Mouse (Mus musculus) embryo, embryonic 10.5 days (tissue): ENCODE measurements around the gene Dhrs7b.
"Not testable (repeated sequence)": the region's sequence is repeated elsewhere in the genome, so short reads cannot be mapped to it uniquely, and the experiment has no call there.

Experiments
- DNase-seq: peaks from one replicate; pipeline ENCODE4 v3.0.0-alpha.2; 2015; ENCODE audit warnings: low spot score

Dhrs7b gene

GRCm38 (mm10) chr11:60830433-60831052 lies at the start of gene Dhrs7b:
Gene Dhrs7b (plus strand): TSS chr11:60830631.
- peak; percentile 94 for DNase-seq

- no peak for DNase-seq
Observed at GRCm38 (mm10) chr11:60784179-60784922, 46.1 kb upstream of the Dhrs7b start.

GRCm38 (mm10) chr11:60787595-60787994 lies 42.8 kb upstream of the Dhrs7b start:
- peak; percentile 38 for DNase-seq

DNA sequence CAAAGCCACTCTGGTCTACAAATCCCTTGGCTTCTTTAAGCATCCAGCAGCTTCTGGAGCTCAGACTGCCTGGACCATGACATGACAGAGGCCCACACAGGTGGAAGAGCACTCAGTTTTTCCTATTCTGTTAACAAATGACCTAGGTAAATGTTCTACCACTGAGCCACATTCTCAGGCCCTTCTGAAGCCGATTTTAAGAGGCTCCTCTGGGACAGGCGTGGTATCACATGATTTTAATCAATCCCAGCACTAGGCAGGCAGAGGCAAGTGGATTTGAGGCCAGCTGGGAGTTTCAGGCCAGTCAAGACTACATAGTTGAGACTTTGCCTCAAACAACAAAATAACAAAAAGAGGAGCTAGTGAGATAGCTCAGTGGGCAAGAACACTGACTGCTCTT lies 40.0 kb upstream of the Dhrs7b start:
- DNase-seq: no peak

- no peak for DNase-seq
Observed at GRCm38 (mm10) chr11:60796342-60796741, 34.1 kb upstream of the Dhrs7b start.

- no peak for DNase-seq
Observed at GRCm38 (mm10) chr11:60799977-60800376, 30.5 kb upstream of the Dhrs7b start.

- no peak for DNase-seq
Observed at GRCm38 (mm10) chr11:60800892-60801291, 29.5 kb upstream of the Dhrs7b start.

DNA sequence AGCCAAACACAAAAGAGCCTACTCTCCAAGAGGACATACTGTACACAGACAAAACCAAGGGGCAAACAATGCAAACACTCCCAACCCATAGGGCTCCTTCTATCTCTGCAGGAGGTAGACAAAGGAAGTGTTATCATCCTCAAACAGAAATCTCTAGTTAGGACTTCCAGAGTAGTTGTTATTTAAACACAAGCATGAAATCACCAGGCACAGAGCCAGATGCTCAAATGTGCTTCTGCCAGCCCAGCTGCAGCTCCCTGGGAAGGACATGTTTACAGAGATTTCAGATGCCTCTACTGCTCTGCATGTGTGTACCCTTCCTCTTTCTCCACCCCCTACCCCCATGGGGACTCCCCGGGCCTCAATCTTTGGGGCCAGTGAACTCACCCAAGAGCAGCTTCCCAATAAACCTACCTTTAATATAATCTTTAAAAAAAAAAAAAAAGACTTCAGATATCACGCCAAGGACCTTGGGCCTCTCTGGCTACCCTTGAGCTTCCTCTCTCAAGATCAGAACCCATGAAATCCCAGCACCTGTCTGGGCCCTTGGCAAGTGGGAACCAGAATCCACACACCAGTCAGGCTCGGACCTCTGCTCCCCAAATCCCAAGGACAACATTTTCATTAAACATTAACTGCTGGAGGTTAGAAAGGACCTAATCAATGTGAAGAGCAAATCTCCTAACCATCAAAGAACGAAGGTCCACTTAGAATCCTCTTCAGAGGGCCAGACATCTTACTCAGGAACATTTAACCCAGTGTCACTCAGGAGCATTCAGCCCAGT lies 22.0 kb upstream of the Dhrs7b start:
- no peak for DNase-seq

DNA sequence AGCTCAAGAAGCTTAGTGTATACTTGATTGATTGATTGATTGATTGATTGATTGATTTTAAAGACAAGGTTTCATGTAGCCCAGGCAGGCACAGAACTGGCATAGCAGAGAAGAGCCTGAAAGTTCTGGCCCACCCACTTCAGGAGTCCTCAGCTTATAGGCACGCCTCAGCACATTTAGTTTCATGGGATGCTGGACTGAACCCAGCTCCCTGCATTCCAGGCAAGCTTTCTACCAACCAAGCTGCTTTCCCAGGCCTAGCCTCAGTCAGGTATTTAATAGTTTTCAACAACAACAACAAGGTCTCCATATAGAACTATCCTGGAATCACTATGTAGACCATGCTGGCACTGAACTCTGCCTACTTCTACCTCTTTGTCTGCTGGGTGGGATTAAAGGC lies 20.9 kb upstream of the Dhrs7b start:
- no peak for DNase-seq

DNA sequence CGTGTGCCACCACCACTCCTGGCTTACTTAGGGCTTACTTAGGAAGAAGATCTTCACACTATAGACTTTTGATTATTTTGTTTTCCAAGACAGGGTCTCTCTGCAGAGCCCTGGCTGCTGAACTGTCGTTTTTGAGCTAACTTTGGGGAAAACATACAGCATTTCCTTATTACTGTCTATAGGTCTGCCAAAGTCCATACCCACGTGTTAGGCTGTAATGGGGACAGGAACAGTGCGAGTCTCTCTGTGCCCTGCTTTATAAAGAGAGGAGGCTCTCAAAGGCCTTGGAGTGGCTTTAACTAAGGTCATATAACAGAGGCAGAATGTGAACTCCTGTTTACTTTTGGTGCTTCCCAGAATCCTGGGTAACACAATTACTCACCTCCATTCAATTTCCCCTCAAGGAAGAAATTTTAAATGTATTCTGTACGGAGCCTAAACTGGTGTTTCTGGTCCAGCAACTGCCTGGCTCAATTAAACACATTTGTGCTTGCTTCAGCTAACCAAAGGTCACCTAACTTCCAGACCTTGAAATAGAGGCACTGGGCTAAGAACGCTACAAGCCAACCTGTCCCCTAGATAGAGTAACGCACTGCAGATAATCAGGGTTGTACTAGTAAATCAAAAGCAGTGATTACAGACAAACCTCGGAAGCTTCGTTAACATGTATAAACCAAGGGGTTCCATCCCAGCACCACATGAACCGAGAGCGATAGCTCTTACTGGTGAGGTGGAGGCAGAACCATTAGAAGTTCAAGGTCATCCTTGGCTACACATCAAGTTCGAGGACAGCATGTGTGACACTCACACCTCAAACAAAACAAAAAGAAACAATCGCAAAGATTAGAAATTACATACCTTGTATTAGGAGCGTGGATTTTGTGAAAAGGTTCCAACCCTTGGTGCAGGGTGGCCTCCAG lies 20.1 kb upstream of the Dhrs7b start:
- peak; percentile 29 for DNase-seq

DNA sequence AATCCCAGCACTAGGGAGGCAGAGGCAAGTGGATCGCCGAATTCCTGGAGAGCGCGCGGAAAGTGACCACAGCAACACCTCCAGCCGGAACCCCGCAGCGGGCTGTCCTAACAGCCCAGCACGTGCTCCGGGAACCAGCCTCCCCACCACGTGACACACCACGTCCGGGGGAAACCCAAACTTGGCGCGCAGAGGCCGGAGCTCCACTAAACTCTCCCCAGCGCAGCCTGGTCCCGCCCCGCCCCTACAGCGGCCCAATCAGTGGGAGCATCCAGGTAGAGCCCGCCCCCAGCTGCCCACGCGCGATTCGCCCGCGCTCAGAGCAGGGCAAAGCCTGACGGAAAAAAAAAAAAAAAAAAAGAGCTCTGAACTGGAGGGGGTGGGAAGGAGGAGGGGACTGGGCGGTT lies 19.4 kb upstream of the Dhrs7b start:
- DNase-seq: peak; percentile 96

- not testable (repeated sequence) for DNase-seq
Observed at GRCm38 (mm10) chr11:60811618-60812017, 18.8 kb upstream of the Dhrs7b start, which contains the start of gene Shmt1. Gene Shmt1 (minus strand): TSS chr11:60811718.

GRCm38 (mm10) chr11:60816398-60816797 lies 14.0 kb upstream of the Dhrs7b start:
- DNase-seq: no peak

- no peak for DNase-seq
Observed at GRCm38 (mm10) chr11:60823771-60824170, 6.7 kb upstream of the Dhrs7b start.

GRCm38 (mm10) chr11:60825191-60825590 lies 5.2 kb upstream of the Dhrs7b start:
- no peak for DNase-seq

DNA sequence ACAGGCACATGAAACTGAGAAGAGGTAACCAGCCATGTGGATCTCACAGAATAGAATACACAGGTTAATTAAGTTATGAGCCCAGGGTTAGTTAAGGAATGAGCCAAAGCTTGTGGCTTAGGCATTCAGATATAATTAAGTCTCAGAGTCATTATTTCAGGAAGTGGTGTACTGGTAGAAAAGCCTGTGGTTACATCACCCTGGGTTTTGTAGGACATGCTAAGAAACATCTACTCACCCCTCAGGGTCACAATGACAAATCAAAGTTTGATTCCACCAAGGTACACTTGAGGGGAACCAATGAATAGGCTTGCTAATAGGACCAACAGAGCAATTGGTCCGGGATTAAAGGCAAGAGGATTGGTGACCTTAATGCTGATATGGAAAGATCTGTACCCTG lies 3.7 kb upstream of the Dhrs7b start:
- DNase-seq: no peak

DNA sequence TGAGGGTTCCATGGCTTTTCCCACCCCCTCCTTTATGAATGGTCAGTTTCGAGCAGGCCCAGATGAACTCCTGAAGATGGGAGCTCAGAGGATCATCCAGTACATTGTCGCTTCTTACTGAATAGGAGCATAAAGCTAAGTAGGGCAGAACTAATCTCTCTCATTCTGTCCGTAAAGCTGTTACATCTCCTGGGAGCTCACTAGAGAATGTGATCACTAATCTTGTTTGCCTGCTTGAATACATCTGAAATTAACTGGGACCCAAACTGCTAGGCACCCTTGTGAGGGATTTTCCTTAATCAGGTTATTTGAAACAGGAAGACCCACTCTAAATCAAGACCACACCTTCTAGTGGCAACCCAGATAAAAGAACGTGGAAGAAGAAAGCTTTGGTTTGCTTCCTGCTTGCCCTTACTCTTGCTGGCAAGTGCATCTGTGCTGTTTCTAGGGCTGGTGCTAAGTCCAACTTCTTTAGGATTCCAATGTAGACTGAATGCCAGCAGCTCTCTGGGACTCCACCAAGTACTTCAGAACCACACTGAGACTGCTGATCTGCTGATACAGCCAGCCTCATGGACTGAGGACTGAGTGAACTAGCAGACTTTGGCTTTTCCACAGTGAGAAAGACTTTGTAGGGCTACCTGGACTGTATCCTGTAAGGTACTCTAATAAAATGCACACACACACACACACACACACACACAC lies 3.0 kb upstream of the Dhrs7b start:
- DNase-seq: no peak

DNA sequence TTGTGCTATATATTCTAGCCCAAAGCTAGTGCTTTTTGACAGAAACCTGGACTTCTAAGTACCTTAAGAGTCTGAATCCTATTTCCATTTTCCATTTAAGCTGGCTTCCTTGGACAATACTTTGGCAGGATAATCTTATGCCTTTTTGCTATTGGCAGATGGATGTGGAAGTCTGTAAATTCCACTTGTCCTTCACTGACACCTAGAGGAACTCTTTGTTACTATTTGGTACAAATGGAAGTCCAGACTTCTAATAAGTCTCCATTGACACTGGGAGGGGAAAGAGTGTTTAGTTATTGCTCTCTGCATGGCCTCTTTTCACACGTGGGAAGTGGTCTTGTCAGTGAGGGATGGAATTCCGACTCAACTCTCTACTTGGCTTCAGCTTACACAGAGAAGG lies 1.5 kb upstream of the Dhrs7b start:
- DNase-seq: no peak

GRCm38 (mm10) chr11:60836897-60837296 lies 6.5 kb downstream of the Dhrs7b start:
- DNase-seq: no peak

DNA sequence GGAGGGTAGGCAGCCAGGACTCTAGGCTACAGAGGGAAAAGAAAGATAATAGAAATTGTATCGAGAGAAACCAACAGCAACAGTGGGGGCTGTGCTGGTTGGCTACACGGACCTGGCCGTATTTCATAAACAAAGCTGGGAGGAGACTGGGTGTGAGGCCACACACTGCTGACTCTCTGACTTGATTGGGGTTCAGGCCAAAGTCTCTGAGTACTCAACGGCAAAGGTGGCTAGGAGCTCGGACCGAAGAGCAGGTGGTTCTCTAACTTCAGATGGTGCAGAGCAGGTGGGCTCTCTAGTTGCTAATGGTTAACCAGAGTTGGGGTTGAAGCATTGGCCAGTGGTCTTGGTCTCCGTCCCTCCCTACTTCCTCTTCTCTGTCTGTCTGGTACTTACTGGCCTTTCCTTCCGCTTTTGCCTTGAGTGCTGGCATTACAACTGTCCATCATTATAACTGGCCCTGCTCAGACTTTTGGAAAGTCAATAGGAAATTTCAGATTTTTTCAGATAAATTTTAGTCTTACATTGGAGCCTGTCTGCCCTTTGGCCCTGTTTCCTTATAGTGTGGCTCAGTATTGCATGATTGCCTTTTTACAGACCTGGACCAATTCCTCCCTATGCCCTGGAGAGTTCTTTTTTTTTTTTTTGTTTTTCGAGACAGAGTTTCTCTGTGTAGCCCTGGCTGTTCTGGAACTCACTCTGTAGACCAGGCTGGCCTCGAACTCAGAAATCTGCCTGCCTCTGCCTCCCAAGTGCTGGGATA lies 7.4 kb downstream of the Dhrs7b start:
- no peak for DNase-seq
